Mouse (Mus musculus) lung, adult 2 months (tissue): ENCODE measurements at regions not wholly inside any gene's neighbourhood (a gene's known extent, or its start where the extent isn't known, plus 50 kb on each side); places are given as distances from the start of the nearest gene placed in this dataset.

Source experiments
- DNase-seq: peaks from one replicate; pipeline ENCODE4 v3.0.0; 2022
- H3K4me1 ChIP-seq: fragments of 200-500 bp; 2 replicates; pipeline ENCODE4 v1.6.1; 2011; ENCODE audit warnings: low read length; ENCODE audit not compliant: control insufficient read depth, insufficient read depth
- H3K4me3 ChIP-seq: fragments of 200-500 bp; replicated peaks from 2 replicates; pipeline ENCODE3; 2011; ENCODE audit warnings: low read depth, mild to moderate bottlenecking, control low read depth, low read length; ENCODE audit errors: extremely low read depth
- CTCF ChIP-seq: fragments of 200-500 bp; IDR thresholded peaks from 2 replicates; pipeline ENCODE4 v1.5.1; 2011; ENCODE audit warnings: mild to moderate bottlenecking, low read length, control low read depth; ENCODE audit not compliant: insufficient read depth
- POLR2A ChIP-seq: fragments of 200-500 bp; IDR thresholded peaks from 2 replicates; pipeline ENCODE4 v1.6.1; 2011; ENCODE audit warnings: low read depth, mild to moderate bottlenecking, control low read depth, low read length, borderline replicate concordance; ENCODE audit errors: extremely low read depth
- WGBS: fragments of 180-500 bp; shearing (Covaris S2); methylation state at CpG from one replicate; pipeline ENCODE4 v1.1.7; 2018; 5-methylcytosine and 5-hydroxymethylcytosine counted together

DNA sequence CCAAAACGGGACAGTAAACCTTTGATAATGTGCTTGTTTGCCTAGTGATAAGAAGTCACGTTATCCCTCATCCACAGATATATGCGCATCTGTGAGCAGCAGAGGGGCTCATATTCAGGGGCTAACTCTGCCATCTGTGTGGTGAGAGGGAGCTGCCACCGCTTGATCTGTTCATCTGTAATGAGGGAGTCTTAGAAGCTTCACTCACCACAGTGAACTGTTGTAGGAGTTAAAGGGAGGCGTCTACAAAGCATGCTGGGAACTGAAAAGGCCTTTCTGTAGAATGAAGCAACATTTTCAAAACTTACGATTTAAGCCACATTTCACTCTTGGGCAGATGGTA is 324.1 kb upstream of the 1700056E22Rik start:
- no peak overlapping the region for H3K4me3 ChIP-seq
- DNase-seq: no peak
- peaks cover 5% of the 10 kb centered on the region; the same call in 1 of the 2 replicates for H3K4me1 ChIP-seq
- TF ChIP-seq POLR2A (no peak), CTCF (no peak)
- WGBS: 66% methylated on average over 6 of the region's 6 CpGs

GRCm38 (mm10) chr1:184357474-184358225 is 323.5 kb upstream of the 1700056E22Rik start:
- 34% methylated on average over 4 of the region's 4 CpGs for WGBS
- no peak for DNase-seq
- no peak for TF ChIP-seq CTCF
- TF ChIP-seq POLR2A: no peak
- Histone ChIP-seq H3K4me1 (peaks cover 5% of the 10 kb centered on the region; the same call in 1 of the 2 replicates), H3K4me3 (no peak overlapping the region)

GRCm38 (mm10) chr1:184353832-184354449 is 319.8 kb upstream of the 1700056E22Rik start:
- no peak overlapping the region for H3K4me3 ChIP-seq

GRCm38 (mm10) chr1:184351760-184352159 is 317.7 kb upstream of the 1700056E22Rik start:
- no peak for DNase-seq
- no peak for TF ChIP-seq POLR2A
- no peak for TF ChIP-seq CTCF
- 51% methylated on average over 5 of the region's 5 CpGs for WGBS
- Histone ChIP-seq H3K4me1 (no peaks in the 10 kb centered on the region; the same call in 1 of the 2 replicates), H3K4me3 (no peak overlapping the region)

More at GRCm38 (mm10) chr1:184353832-184354449, 319.8 kb upstream of the 1700056E22Rik start:
- H3K4me1 ChIP-seq: peaks cover 5% of the 10 kb centered on the region
- TF ChIP-seq POLR2A (no peak), CTCF (no peak)
- DNase-seq: no peak
- WGBS: 84% methylated on average over 8 of the region's 8 CpGs

DNA sequence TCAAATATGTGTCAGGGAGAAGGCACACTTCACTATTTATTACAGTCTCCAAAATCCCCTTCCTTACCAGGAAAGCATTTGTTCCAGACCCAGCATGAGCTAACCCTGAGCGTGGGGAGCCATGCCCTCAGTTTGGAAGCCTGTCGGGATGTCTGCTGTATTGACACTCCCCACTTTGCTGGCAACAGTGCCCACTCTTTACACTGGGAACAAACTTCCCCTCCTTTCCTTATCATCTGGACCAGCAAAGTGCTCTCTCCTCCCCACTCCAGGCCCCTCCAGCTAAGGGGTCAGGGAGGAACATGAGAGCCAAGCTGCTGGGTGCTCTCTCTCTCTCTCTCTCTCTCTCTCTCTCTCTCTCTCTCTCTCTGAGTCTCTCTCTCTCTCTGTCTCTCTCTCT is 310.7 kb upstream of the 1700056E22Rik start:
- Histone ChIP-seq H3K4me3 (no peak overlapping the region), H3K4me1 (no peaks in the 10 kb centered on the region; the same call in none of the 2 replicates)
- no peak for DNase-seq
- TF ChIP-seq POLR2A (no peak), CTCF (no peak)
- 29% methylated on average over 2 of the region's 2 CpGs for WGBS

DNA sequence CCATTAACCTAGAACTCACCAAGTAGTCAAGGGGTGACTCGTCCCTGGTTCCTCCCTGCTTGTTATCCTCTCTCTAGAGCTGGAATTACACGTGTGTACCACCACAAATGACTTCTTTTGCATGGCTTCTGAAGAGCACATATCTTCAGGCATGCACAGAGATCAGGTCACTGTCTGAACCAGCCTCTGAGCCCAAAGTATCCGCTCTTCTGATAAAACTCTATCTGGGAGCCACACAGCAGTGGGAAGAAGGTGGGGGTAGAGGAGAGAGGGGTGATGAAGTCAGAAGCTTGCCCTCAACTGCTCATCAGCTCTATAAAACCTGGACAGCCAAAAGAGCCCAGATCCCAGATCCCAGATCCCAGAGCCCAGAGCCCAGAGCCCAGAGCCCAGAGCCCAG is 301.9 kb upstream of the 1700056E22Rik start:
- no peak overlapping the region for H3K4me3 ChIP-seq
- WGBS: 84% methylated on average over 3 of the region's 3 CpGs
- TF ChIP-seq CTCF: no peak
- TF ChIP-seq POLR2A: no peak
- H3K4me1 ChIP-seq: no peaks in the 10 kb centered on the region
- DNase-seq: no peak

DNA sequence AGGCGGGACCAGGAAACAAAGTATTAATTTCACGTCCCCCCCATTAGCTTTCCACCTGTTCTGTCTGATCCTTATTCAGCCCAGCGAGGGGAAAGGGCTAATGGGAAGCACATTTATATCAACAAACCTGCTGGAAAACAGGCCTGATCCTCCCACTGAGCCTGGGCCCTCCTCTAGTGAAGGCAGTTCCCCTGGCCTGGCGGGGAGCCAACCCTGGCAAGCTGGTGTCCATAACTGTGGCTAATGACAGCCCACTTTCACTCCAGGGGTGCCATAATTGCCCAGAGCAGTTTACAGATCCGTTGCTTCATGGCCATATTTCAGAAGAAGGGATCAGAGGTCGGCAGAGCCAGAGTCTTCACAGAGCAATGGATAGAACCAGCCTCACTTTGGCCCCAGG is 301.2 kb upstream of the 1700056E22Rik start:
- Histone ChIP-seq H3K4me3 (no peak overlapping the region), H3K4me1 (no peaks in the 10 kb centered on the region; the same call in 1 of the 2 replicates)
- 79% methylated on average over 6 of the region's 6 CpGs for WGBS
- TF ChIP-seq CTCF (no peak), POLR2A (no peak)
- no peak for DNase-seq

DNA sequence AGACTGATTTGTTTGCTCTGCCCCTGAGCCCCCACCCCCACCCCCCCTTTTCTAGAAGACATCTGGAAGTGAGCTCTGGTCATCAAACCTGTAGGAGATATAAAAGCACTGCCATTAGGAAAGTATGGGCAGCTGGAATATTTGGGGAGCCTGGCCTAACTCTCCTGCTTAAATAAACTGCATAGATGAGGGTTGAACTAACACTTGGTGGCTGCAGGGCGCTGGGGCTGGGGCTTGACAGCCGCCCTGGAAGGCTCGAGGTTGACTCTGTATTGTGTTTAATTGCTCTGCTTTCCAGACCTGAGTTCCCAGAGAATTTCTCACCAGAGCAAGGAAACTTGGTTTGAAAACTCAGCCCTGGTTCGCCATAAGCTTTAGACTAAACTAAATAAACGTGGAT is 300.7 kb upstream of the 1700056E22Rik start:
- TF ChIP-seq CTCF (no peak), POLR2A (no peak)
- H3K4me1 ChIP-seq: peaks cover 2% of the 10 kb centered on the region; the same call in 1 of the 2 replicates
- no peak for DNase-seq
- no peak overlapping the region for H3K4me3 ChIP-seq
- 74% methylated on average over 5 of the region's 5 CpGs for WGBS

DNA sequence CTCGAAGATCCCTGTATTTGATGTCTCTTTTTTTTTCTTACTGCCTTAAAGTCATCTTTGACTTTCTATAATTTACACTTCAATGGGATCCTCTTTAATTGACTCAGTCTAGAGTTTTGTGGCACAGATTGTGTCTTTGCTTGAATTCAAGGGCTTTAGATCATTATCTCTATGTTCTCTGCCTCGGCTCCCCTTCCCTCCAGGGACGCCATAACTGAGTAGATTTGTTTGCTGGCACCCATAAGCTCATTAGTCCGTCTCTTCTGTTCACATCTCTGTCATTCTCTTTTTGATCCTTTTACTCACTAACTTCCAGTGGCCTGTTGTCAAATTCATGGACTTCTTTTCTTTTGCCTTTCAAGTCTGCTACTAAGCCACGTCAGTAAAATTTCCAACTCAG is 299.0 kb upstream of the 1700056E22Rik start:
- H3K4me3 ChIP-seq: no peak overlapping the region
- no peak for DNase-seq
- WGBS: 90% methylated on average over 5 of the region's 5 CpGs
- no peak for TF ChIP-seq POLR2A
- no peak for TF ChIP-seq CTCF
- peaks cover 2% of the 10 kb centered on the region; the same call in 1 of the 2 replicates for H3K4me1 ChIP-seq
